ENCODE assay signal across 12 mouse cellular contexts in the genomic region with DNA sequence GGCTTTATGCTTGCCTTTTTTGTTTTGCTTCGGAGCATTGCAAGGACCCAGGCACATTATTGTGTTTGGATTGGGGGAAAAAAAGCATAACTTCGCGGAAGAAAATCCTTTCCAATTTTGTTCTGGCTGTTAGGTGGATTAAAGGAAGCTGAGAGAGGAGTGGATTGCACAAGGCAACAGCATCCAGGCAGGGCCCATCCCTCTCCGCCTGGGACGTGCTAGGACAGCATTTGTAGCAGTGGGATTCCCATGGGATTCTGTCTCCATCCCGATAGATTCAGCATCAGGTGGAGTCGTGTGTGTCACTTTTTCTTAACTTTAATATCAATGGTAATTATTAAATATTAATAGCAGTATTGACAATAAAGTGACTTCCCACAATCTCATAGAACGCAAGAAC.
"Had no signal": no experiment of that assay in that cellular context is flagged by ENCODE, and none has a peak within 500 bp of the region (broad histone marks: within the 10 kb centered on the region; RNA-seq: fewer than 3 reads in every experiment).

No protein-coding gene starts in this region.

- H3K9me3 ChIP-seq: limb, embryonic 12.5 days; midbrain, embryonic 12.5 days; neural tube, embryonic 15.5 days had no signal

- H3K9ac ChIP-seq: limb, embryonic 12.5 days; liver, embryonic 14.5 days; midbrain, embryonic 12.5 days; neural tube, embryonic 15.5 days had no signal

- H3K36me3 ChIP-seq: limb, embryonic 12.5 days; midbrain, embryonic 12.5 days; neural tube, embryonic 15.5 days had no signal

- H3K4me3 ChIP-seq: layer of hippocampus, adult 2 months; limb, embryonic 12.5 days; midbrain, embryonic 12.5 days; neural tube, embryonic 15.5 days had no signal

- H3K4me2 ChIP-seq: limb, embryonic 12.5 days; midbrain, embryonic 12.5 days; neural tube, embryonic 15.5 days had no signal

- H3K27ac ChIP-seq: layer of hippocampus, adult 2 months; limb, embryonic 12.5 days; liver, embryonic 14.5 days; midbrain, embryonic 12.5 days; neural tube, embryonic 15.5 days had no signal

- H3K27me3 ChIP-seq: limb, embryonic 12.5 days; midbrain, embryonic 12.5 days; neural tube, embryonic 15.5 days had no signal

- DNase-seq: kidney, postnatal 10 days; kidney, postnatal 4 days; liver; lung, adult 18-20 months; right cerebral cortex, adult 18-20 months; right cerebral cortex, postnatal 25 days; thymus, postnatal 36 days had no signal

- H3K4me1 ChIP-seq: neural tube, embryonic 15.5 days had no signal
